Mouse (Mus musculus) megakaryocyte, embryonic 14.5 days (primary cell): Measurements from ENCODE around the gene Adat1. TPM values are rescaled to one million over a fixed set of nuclear protein-coding genes. Genes with fewer than 3 reads are reported as not detected.

Experiments used
- H3K27me3 ChIP-seq: replicated peaks from 2 replicates; pipeline ENCODE3; 2012; ENCODE audit warnings: inconsistent platforms
- H3K36me3 ChIP-seq: replicated peaks from 2 replicates; pipeline ENCODE3; 2012; ENCODE audit warnings: low read length, inconsistent platforms, mixed read lengths
- H3K4me1 ChIP-seq: 2 replicates; pipeline ENCODE4 v1.6.1; 2012; ENCODE audit warnings: inconsistent platforms
- H3K4me3 ChIP-seq: replicated peaks from 2 replicates; pipeline ENCODE3; 2012; ENCODE audit warnings: moderate library complexity, mild to moderate bottlenecking, inconsistent platforms
- H3K9me3 ChIP-seq: 2 replicates; pipeline ENCODE4 v1.6.1; 2012; ENCODE audit warnings: inconsistent platforms
- FLI1 ChIP-seq: IDR thresholded peaks from 2 replicates; pipeline ENCODE4 v1.6.1; 2012; ENCODE audit warnings: low read length, inconsistent platforms, mixed read lengths
- GATA1 ChIP-seq: IDR thresholded peaks from 3 replicates; pipeline ENCODE4 v1.6.1; 2012; ENCODE audit warnings: mixed read lengths, low read length, inconsistent platforms, borderline replicate concordance
- polyA plus RNA-seq: library from polyadenylated mRNA; stranded (reverse); fragments of >175 nt; gene quantifications from 2 replicates; pipeline ENCODE4 v1.2.3, GENCODE M21; 2012; ENCODE audit warnings: low replicate concordance; ENCODE audit not compliant: insufficient read depth

Gene Adat1
- polyA plus RNA-seq, 1 experiment: 0.40 TPM

GRCm38 (mm10) chr8:111931721-111932120 is 60.4 kb downstream of the Adat1 start:
- Histone ChIP-seq H3K36me3 (no peaks in the 10 kb centered on the region), H3K27me3 (no peaks in the 10 kb centered on the region), H3K4me1 (peaks cover 73% of the 10 kb centered on the region), H3K9me3 (no peaks in the 10 kb centered on the region), H3K4me3 (no peak overlapping the region)
- TF ChIP-seq GATA1: no peak
- no peak for TF ChIP-seq FLI1

GRCm38 (mm10) chr8:111929648-111930344 is 62.3 kb downstream of the Adat1 start:
- H3K4me1 ChIP-seq: peaks cover 72% of the 10 kb centered on the region
- H3K36me3 ChIP-seq: no peaks in the 10 kb centered on the region
- H3K4me3 ChIP-seq: peak overlapping the region; percentile 82
- H3K9me3 ChIP-seq: no peaks in the 10 kb centered on the region
- TF ChIP-seq GATA1: no peak
- H3K27me3 ChIP-seq: no peaks in the 10 kb centered on the region

- Histone ChIP-seq H3K27me3 (no peaks in the 10 kb centered on the region), H3K4me1 (peaks cover 66% of the 10 kb centered on the region), H3K4me3 (no peak overlapping the region), H3K36me3 (no peaks in the 10 kb centered on the region), H3K9me3 (no peaks in the 10 kb centered on the region)
- TF ChIP-seq GATA1: no peak
- no peak for TF ChIP-seq FLI1
These were observed 67.1 kb downstream of the Adat1 start for GRCm38 (mm10) chr8:111924976-111925375.

- Histone ChIP-seq H3K4me3 (peak overlapping the region; percentile 70), H3K4me1 (peaks cover 52% of the 10 kb centered on the region), H3K36me3 (peaks cover 3% of the 10 kb centered on the region), H3K9me3 (peaks cover 4% of the 10 kb centered on the region; the same call in 1 of the 2 replicates), H3K27me3 (no peaks in the 10 kb centered on the region)
- TF ChIP-seq GATA1: no peak
- no peak for TF ChIP-seq FLI1
These were observed 68.7 kb downstream of the Adat1 start for GRCm38 (mm10) chr8:111923383-111923804.

GRCm38 (mm10) chr8:111920971-111921370 is 71.1 kb downstream of the Adat1 start:
- Histone ChIP-seq H3K36me3 (peaks cover 6% of the 10 kb centered on the region), H3K9me3 (peaks cover 10% of the 10 kb centered on the region; the same call in 1 of the 2 replicates), H3K4me1 (peaks cover 42% of the 10 kb centered on the region), H3K4me3 (no peak overlapping the region), H3K27me3 (peaks cover 5% of the 10 kb centered on the region)
- no peak for TF ChIP-seq FLI1
- no peak for TF ChIP-seq GATA1

GRCm38 (mm10) chr8:111919663-111920062 is 72.4 kb downstream of the Adat1 start:
- Histone ChIP-seq H3K27me3 (peaks cover 14% of the 10 kb centered on the region), H3K36me3 (peaks cover 6% of the 10 kb centered on the region), H3K4me1 (peaks cover 32% of the 10 kb centered on the region), H3K4me3 (no peak overlapping the region), H3K9me3 (peaks cover 10% of the 10 kb centered on the region; the same call in 1 of the 2 replicates)
- TF ChIP-seq GATA1 (no peak), FLI1 (no peak)

Other genes starting within 250 kb of the Adat1 start
- 1.1 and 1.5 TPM in 2 replicates for gene Bcar1, start 248.5 kb downstream of the Adat1 start, polyA plus RNA-seq
- 16.9 TPM in 1 of 2 replicates, not detected in the other for gene Cfdp1, start 138.0 kb downstream of the Adat1 start, polyA plus RNA-seq
- gene Tmem170, start 115.6 kb downstream of the Adat1 start, polyA plus RNA-seq: not detected in 2 replicates
- not detected in 2 replicates for gene Chst5, start 81.9 kb downstream of the Adat1 start, polyA plus RNA-seq
- 1.9 and 2.4 TPM in 2 replicates for gene Tmem231, start 58.4 kb downstream of the Adat1 start, polyA plus RNA-seq
- 9.3 TPM in 1 of 2 replicates, not detected in the other for gene Gabarapl2, start 51.6 kb downstream of the Adat1 start, polyA plus RNA-seq
- 11.0 and 50.0 TPM in 2 replicates for gene Kars, start 19.0 kb upstream of the Adat1 start, polyA plus RNA-seq
- 5.7 and 9.6 TPM in 2 replicates for gene Terf2ip, start 19.1 kb upstream of the Adat1 start, polyA plus RNA-seq
- gene Gm6793, start 22.7 kb upstream of the Adat1 start, polyA plus RNA-seq: 0.46 TPM in 1 of 2 replicates, not detected in the other